Mouse (Mus musculus): Measurements from ENCODE around the gene Fam168b. TPM values are rescaled to one million over a fixed set of nuclear protein-coding genes. Genes with fewer than 3 reads are reported as not detected.

Fam168b gene
- polyA plus RNA-seq, 1 experiment: 28.7 TPM

GRCm38 (mm10) chr1:34830934-34831333 lies 11.9 kb downstream of the Fam168b start:
- H3K4me1 ChIP-seq (ENCODE audit: control insufficient read depth, insufficient read depth, low read length): peaks cover 4% of the 10 kb centered on the region

GRCm38 (mm10) chr1:34828528-34829294 lies 14.2 kb downstream of the Fam168b start:
- Histone ChIP-seq H3K4me1 (ENCODE audit: control insufficient read depth, insufficient read depth, low read length) (peaks cover 5% of the 10 kb centered on the region), H3K27ac (ENCODE audit: control insufficient read depth, insufficient read depth, low read depth, low read length, poor library complexity) (no peak overlapping the region), H3K4me3 (replicated peaks; ENCODE audit: control insufficient read depth, low read depth, low read length) (no peak overlapping the region)
- 84% methylated on average over 5 of the region's 5 CpGs for WGBS
- TF ChIP-seq POLR2A (IDR thresholded peaks at IDR 0.05; ENCODE audit: borderline replicate concordance, control insufficient read depth, low read depth, low read length) (no peak), CTCF (IDR thresholded peaks at IDR 0.05; ENCODE audit: control insufficient read depth, insufficient read depth, low read length) (no peak)

More at GRCm38 (mm10) chr1:34830934-34831333, 11.9 kb downstream of the Fam168b start:
- Histone ChIP-seq H3K4me3 (replicated peaks; ENCODE audit: control insufficient read depth, low read depth, low read length) (no peak overlapping the region), H3K27ac (ENCODE audit: control insufficient read depth, insufficient read depth, low read depth, low read length, poor library complexity) (no peak overlapping the region)
- 75% methylated on average over 2 of the region's 2 CpGs for WGBS
- TF ChIP-seq POLR2A (IDR thresholded peaks at IDR 0.05; ENCODE audit: borderline replicate concordance, control insufficient read depth, low read depth, low read length) (no peak), CTCF (IDR thresholded peaks at IDR 0.05; ENCODE audit: control insufficient read depth, insufficient read depth, low read length) (no peak)

DNA sequence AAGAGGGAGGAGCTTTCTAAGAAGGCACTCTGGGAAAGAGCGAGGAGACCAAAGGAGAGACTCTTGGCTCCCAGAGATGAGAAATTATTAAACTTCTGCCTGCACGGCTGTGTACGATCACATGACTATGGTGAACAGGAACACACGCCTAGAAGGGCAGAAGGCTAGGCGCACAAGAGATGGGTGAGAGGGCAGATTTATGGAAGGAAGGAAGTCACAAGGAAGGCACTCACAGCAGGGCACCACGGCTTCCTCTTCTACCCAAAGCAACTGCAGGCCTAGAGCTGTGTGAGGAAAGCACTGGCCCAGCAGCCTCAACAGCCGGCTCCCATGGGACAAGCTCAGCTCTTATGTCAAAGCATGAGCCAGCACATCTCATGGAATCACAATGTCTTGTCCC lies 15.0 kb downstream of the Fam168b start:
- Histone ChIP-seq H3K4me3 (replicated peaks; ENCODE audit: control insufficient read depth, low read depth, low read length) (no peak overlapping the region), H3K4me1 (ENCODE audit: control insufficient read depth, insufficient read depth, low read length) (peaks cover 7% of the 10 kb centered on the region), H3K27ac (ENCODE audit: control insufficient read depth, insufficient read depth, low read depth, low read length, poor library complexity) (no peak overlapping the region)
- WGBS: 44% methylated on average over 7 of the region's 7 CpGs
- TF ChIP-seq POLR2A (IDR thresholded peaks at IDR 0.05; ENCODE audit: borderline replicate concordance, control insufficient read depth, low read depth, low read length): no peak
- no peak for TF ChIP-seq CTCF (IDR thresholded peaks at IDR 0.05; ENCODE audit: control insufficient read depth, insufficient read depth, low read length)

GRCm38 (mm10) chr1:34825909-34826308 lies 17.0 kb downstream of the Fam168b start:
- Histone ChIP-seq H3K4me3 (replicated peaks; ENCODE audit: control insufficient read depth, low read depth, low read length) (no peak overlapping the region), H3K27ac (ENCODE audit: control insufficient read depth, insufficient read depth, low read depth, low read length, poor library complexity) (no peak overlapping the region), H3K4me1 (ENCODE audit: control insufficient read depth, insufficient read depth, low read length) (peaks cover 6% of the 10 kb centered on the region)
- TF ChIP-seq CTCF (IDR thresholded peaks at IDR 0.05; ENCODE audit: control insufficient read depth, insufficient read depth, low read length): no peak
- no peak for TF ChIP-seq POLR2A (IDR thresholded peaks at IDR 0.05; ENCODE audit: borderline replicate concordance, control insufficient read depth, low read depth, low read length)
- 72% methylated on average over 9 of the region's 9 CpGs for WGBS

DNA sequence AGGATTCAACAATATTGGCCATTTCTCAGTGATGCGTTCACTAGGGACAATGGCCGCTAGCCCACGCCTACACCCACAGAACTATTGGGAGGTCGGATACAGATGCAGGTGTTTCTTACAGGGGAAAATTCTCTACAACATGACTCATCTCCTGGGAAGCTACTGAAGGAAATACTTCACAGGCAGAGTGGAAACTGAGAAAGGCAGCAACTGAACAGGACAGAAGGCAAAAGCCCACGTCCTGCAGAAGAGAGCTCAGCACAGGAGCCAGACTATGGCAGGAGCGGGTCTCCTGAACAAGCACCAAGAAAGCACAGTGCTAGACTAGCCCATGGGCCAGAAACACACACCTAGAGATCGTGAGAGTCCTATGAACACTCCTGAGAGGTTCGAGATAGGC lies 18.7 kb downstream of the Fam168b start:
- H3K4me1 ChIP-seq (ENCODE audit: control insufficient read depth, insufficient read depth, low read length): peaks cover 6% of the 10 kb centered on the region; the same call in 1 of the 2 replicates
- TF ChIP-seq CTCF (IDR thresholded peaks at IDR 0.05; ENCODE audit: control insufficient read depth, insufficient read depth, low read length) (no peak), POLR2A (IDR thresholded peaks at IDR 0.05; ENCODE audit: borderline replicate concordance, control insufficient read depth, low read depth, low read length) (no peak)
- no peak overlapping the region for H3K4me3 ChIP-seq (replicated peaks; ENCODE audit: control insufficient read depth, low read depth, low read length)
- WGBS: 84% methylated on average over 8 of the region's 8 CpGs
- H3K27ac ChIP-seq (ENCODE audit: control insufficient read depth, insufficient read depth, low read depth, low read length, poor library complexity): no peak overlapping the region

DNA sequence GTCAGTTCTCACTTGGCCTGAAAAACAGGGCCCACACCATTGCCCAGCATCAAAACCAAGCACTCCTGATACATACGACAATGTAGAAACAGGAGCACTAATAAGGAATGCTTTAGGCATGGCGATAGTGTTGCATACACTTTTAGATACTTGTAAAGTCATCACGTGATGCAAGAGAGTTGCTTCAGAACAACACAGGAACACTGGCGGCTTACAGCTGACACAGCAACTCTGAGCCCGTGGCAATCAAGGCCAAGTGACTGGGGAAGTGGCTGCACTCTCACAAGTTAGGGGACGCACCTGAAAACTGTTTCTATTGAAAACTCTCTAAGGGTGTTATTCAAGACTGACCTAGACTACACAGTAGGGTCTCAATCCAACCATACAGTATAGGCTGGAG lies 19.5 kb downstream of the Fam168b start:
- Histone ChIP-seq H3K27ac (ENCODE audit: control insufficient read depth, insufficient read depth, low read depth, low read length, poor library complexity) (no peak overlapping the region; the same call in 1 of the 2 replicates), H3K4me1 (ENCODE audit: control insufficient read depth, insufficient read depth, low read length) (peaks cover 5% of the 10 kb centered on the region; the same call in 1 of the 2 replicates), H3K4me3 (replicated peaks; ENCODE audit: control insufficient read depth, low read depth, low read length) (no peak overlapping the region)
- TF ChIP-seq CTCF (IDR thresholded peaks at IDR 0.05; ENCODE audit: control insufficient read depth, insufficient read depth, low read length) (no peak), POLR2A (IDR thresholded peaks at IDR 0.05; ENCODE audit: borderline replicate concordance, control insufficient read depth, low read depth, low read length) (no peak)
- 43% methylated on average over 6 of the region's 6 CpGs for WGBS

GRCm38 (mm10) chr1:34822746-34823145 lies 20.1 kb downstream of the Fam168b start:
- TF ChIP-seq CTCF (IDR thresholded peaks at IDR 0.05; ENCODE audit: control insufficient read depth, insufficient read depth, low read length) (no peak), POLR2A (IDR thresholded peaks at IDR 0.05; ENCODE audit: borderline replicate concordance, control insufficient read depth, low read depth, low read length) (no peak)
- no peak overlapping the region for H3K4me3 ChIP-seq (replicated peaks; ENCODE audit: control insufficient read depth, low read depth, low read length)
- peaks cover 5% of the 10 kb centered on the region; the same call in 1 of the 2 replicates for H3K4me1 ChIP-seq (ENCODE audit: control insufficient read depth, insufficient read depth, low read length)
- no peak overlapping the region for H3K27ac ChIP-seq (ENCODE audit: control insufficient read depth, insufficient read depth, low read depth, low read length, poor library complexity)
- WGBS: 89% methylated on average over 7 of the region's 7 CpGs

- H3K4me3 ChIP-seq (replicated peaks; ENCODE audit: control insufficient read depth, low read depth, low read length): no peak overlapping the region
- H3K4me1 ChIP-seq (ENCODE audit: control insufficient read depth, insufficient read depth, low read length): peaks cover 3% of the 10 kb centered on the region; the same call in 1 of the 2 replicates
- no peak overlapping the region for H3K27ac ChIP-seq (ENCODE audit: control insufficient read depth, insufficient read depth, low read depth, low read length, poor library complexity)
- TF ChIP-seq CTCF (IDR thresholded peaks at IDR 0.05; ENCODE audit: control insufficient read depth, insufficient read depth, low read length) (no peak), POLR2A (IDR thresholded peaks at IDR 0.05; ENCODE audit: borderline replicate concordance, control insufficient read depth, low read depth, low read length) (no peak)
- WGBS: 88% methylated on average over 7 of the region's 7 CpGs
Observed at GRCm38 (mm10) chr1:34822003-34822402, 20.9 kb downstream of the Fam168b start.
